Mouse (Mus musculus) ES-E14 (cell line): ENCODE results near the gene Fabp3.

Experiments used
- CHD2 ChIP-seq: IDR thresholded peaks from 2 replicates; pipeline ENCODE4 v1.6.1; 2014; ENCODE audit warnings: mild to moderate bottlenecking, low read depth, low read length, inconsistent platforms
- HCFC1 ChIP-seq: IDR thresholded peaks from 2 replicates; pipeline ENCODE4 v1.6.1; 2012; ENCODE audit warnings: low read length, inconsistent platforms, borderline replicate concordance; ENCODE audit not compliant: insufficient read depth
- MAFK ChIP-seq: IDR thresholded peaks from 2 replicates; pipeline ENCODE4 v1.6.1; 2014; ENCODE audit warnings: mild to moderate bottlenecking, low read depth, low read length, inconsistent platforms; ENCODE audit not compliant: insufficient read depth
- ZC3H11A ChIP-seq: IDR thresholded peaks from 2 replicates; pipeline ENCODE4 v1.6.1; 2012; ENCODE audit warnings: low read depth, mild to moderate bottlenecking, inconsistent platforms, low read length, borderline replicate concordance
- ZNF384 ChIP-seq: IDR thresholded peaks from 2 replicates; pipeline ENCODE4 v1.6.1; 2012; ENCODE audit warnings: low read depth, low read length, inconsistent platforms

DNA sequence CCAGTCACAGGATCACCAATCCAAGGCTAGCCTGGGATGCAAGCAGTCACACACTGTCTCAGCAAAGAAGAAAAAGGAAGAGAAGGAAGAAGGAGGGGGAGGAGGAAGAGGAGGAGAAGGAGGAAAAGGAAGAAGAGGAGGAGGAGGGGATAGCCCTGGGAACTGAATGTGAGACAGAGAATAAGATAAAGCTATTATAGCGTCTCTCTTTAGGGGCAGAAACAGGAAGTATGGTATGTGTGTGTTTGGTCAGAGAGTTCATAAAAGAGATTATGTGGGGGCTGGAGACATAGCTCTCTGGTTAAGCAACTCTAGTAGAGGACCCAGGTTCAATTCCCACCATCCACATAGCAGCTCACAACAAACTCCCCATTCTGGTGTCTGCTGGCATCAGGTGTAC lies 14.8 kb downstream of the Fabp3 start:
- no peak for TF ChIP-seq ZC3H11A
- no peak for TF ChIP-seq CHD2
- TF ChIP-seq MAFK = no peak
- no peak for TF ChIP-seq HCFC1
- TF ChIP-seq ZNF384 = no peak
